Mouse (Mus musculus): Measurements from ENCODE around the gene Ints13.

DNA sequence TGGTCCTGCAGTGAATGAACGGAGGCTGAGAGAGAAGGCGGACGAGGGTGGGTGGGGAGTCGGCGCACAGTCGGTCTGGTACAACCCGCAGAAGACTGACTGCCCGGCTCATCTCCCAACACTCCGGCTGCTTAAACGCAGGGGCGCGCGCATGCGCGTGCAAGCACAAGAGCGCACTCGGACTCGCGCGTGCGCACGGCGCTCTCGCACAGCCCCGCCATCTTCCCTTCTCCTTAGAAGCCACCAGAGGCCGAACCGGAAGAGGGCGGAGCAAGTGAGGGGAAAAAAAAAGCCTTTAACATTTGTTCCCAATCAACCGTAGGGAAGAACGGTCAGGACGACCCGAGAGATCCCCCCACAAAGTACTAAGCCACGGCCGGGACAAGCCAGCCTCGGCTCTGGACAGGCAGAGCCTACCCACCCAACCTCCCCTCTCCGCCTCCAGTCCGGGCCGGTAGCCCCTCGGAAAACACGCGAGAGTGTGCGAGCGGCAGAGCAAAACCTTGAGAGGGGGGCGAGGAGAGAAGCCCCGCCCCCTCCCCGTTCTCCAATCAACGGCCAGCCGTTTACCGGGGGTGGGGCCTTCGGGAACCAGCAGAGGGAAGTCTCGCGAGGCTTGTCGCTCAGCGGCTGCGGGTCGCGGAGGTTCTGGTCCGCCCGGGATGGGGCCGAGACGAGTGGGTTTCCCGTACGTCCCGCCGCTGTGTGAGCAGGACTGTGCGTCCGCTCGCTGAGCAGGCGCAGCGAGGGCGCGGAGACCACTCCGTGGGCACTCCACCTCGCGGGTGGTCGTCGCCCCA, at the start of gene Ints13:
- no peak for TF ChIP-seq CTCF (IDR thresholded peaks at IDR 0.05; ENCODE audit: extremely low read depth, insufficient read depth, low read length)
- peak; percentile 88 for TF ChIP-seq POLR2A (IDR thresholded peaks at IDR 0.05; ENCODE audit: extremely low read depth, insufficient read depth, low read length)

Data from cortical plate, adult 2 months (tissue).